Mouse (Mus musculus): ENCODE data around the gene Haus7. TPM values are rescaled to one million over a fixed set of nuclear protein-coding genes. Genes with fewer than 3 reads are reported as not detected.
"Not testable (repeated sequence)": the region's sequence is repeated elsewhere in the genome, so short reads cannot be mapped to it uniquely, and the experiment has no call there.

Haus7 gene
- polyA plus RNA-seq, 1 experiment from 2014 or later, result 91.4 TPM

DNA sequence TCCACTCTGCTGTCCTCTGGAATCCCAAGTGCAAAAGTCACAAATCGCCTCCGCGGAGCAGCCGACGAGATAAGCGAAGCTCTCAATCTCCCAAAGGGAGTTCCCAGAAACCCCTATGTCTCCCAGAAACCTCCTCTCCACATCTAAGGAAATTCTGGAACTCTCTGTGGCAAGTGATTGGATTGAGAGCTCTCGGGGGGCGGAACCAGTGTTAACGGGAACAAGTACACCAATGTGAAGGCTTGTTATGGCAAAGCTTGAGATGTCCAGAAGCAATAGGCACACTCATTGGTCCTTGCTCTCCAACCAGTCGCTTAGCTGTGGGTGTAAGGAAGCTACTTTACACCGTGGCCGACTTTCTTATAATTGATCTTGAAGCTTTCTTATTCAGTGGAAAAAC, 57.2 kb downstream of the Haus7 start:
- no peak for DNase-seq (ENCODE audit: low spot score)
- Histone ChIP-seq H3K4me3 (ENCODE audit: low read depth, low read length) (no peak overlapping the region), H3K4me1 (ENCODE audit: control insufficient read depth, insufficient read depth, low read length) (no peaks in the 10 kb centered on the region), H3K27ac (replicated peaks; ENCODE audit: low read depth, low read length) (no peak overlapping the region), H3K4me2 (ENCODE audit: low read depth, low read length) (no peak overlapping the region), H3K27me3 (ENCODE audit: control insufficient read depth, insufficient read depth, low read length) (no peaks in the 10 kb centered on the region), H3K36me3 (replicated peaks; ENCODE audit: control insufficient read depth, insufficient read depth, low read depth, low read length) (no peaks in the 10 kb centered on the region), H3K9me3 (replicated peaks; ENCODE audit: control insufficient read depth, low read length) (no peaks in the 10 kb centered on the region), H3K9ac (replicated peaks; ENCODE audit: low read length) (no peak overlapping the region)
- ATAC-seq (replicated peaks; ENCODE audit: insufficient number of reproducible peaks, low FRiP score, low TSS enrichment, low read depth), result no peak
- 93% methylated on average over 12 of the region's 12 CpGs for WGBS

- Histone ChIP-seq H3K4me2 (ENCODE audit: low read depth, low read length) (no peak overlapping the region), H3K4me3 (ENCODE audit: low read depth, low read length) (no peak overlapping the region), H3K9me3 (replicated peaks; ENCODE audit: control insufficient read depth, low read length) (no peaks in the 10 kb centered on the region), H3K36me3 (replicated peaks; ENCODE audit: control insufficient read depth, insufficient read depth, low read depth, low read length) (no peaks in the 10 kb centered on the region), H3K4me1 (ENCODE audit: control insufficient read depth, insufficient read depth, low read length) (no peaks in the 10 kb centered on the region), H3K9ac (replicated peaks; ENCODE audit: low read length) (no peak overlapping the region), H3K27ac (replicated peaks; ENCODE audit: low read depth, low read length) (no peak overlapping the region), H3K27me3 (ENCODE audit: control insufficient read depth, insufficient read depth, low read length) (no peaks in the 10 kb centered on the region)
- ATAC-seq (replicated peaks; ENCODE audit: insufficient number of reproducible peaks, low FRiP score, low TSS enrichment, low read depth) (no peak), DNase-seq (ENCODE audit: low spot score) (no peak)
- 90% methylated on average over 20 of the region's 20 CpGs for whole genome bisulfite sequencing
These were observed 57.9 kb downstream of the Haus7 start for GRCm38 (mm10) chrX:73400951-73401350.

- not testable (repeated sequence) for DNase-seq (ENCODE audit: low spot score); H3K9ac ChIP-seq (replicated peaks; ENCODE audit: low read length); H3K27me3 ChIP-seq (ENCODE audit: control insufficient read depth, insufficient read depth, low read length); H3K9me3 ChIP-seq (replicated peaks; ENCODE audit: control insufficient read depth, low read length); H3K4me1 ChIP-seq (ENCODE audit: control insufficient read depth, insufficient read depth, low read length); H3K36me3 ChIP-seq (replicated peaks; ENCODE audit: control insufficient read depth, insufficient read depth, low read depth, low read length); ATAC-seq (replicated peaks; ENCODE audit: insufficient number of reproducible peaks, low FRiP score, low TSS enrichment, low read depth); H3K27ac ChIP-seq (replicated peaks; ENCODE audit: low read depth, low read length); H3K4me2 ChIP-seq (ENCODE audit: low read depth, low read length); H3K4me3 ChIP-seq (ENCODE audit: low read depth, low read length)
- 78% methylated on average over 1 of the region's 2 CpGs for WGBS
These were observed 60.2 kb downstream of the Haus7 start, which contains the start of gene Gm18336 for GRCm38 (mm10) chrX:73398636-73399035. Gene Gm18336, minus strand, starts transcription at chrX:73398736.

- no peaks in the 10 kb centered on the region for H3K4me1 ChIP-seq (ENCODE audit: control insufficient read depth, insufficient read depth, low read length)
- H3K9me3 ChIP-seq (replicated peaks; ENCODE audit: control insufficient read depth, low read length), result no peaks in the 10 kb centered on the region
- no peak overlapping the region for H3K9ac ChIP-seq (replicated peaks; ENCODE audit: low read length)
- H3K4me3 ChIP-seq (ENCODE audit: low read depth, low read length), result no peak overlapping the region
- H3K27me3 ChIP-seq (ENCODE audit: control insufficient read depth, insufficient read depth, low read length), result no peaks in the 10 kb centered on the region
- no peak for ATAC-seq (replicated peaks; ENCODE audit: insufficient number of reproducible peaks, low FRiP score, low TSS enrichment, low read depth)
- 88% methylated on average over 1 of the region's 1 CpGs for WGBS
- no peak overlapping the region for H3K4me2 ChIP-seq (ENCODE audit: low read depth, low read length)
- no peak overlapping the region for H3K27ac ChIP-seq (replicated peaks; ENCODE audit: low read depth, low read length)
- DNase-seq (ENCODE audit: low spot score), result no peak
- H3K36me3 ChIP-seq (replicated peaks; ENCODE audit: control insufficient read depth, insufficient read depth, low read depth, low read length), result no peaks in the 10 kb centered on the region
These were observed 62.4 kb downstream of the Haus7 start for GRCm38 (mm10) chrX:73396446-73396845.

- no peak for DNase-seq (ENCODE audit: low spot score)
- Histone ChIP-seq H3K27me3 (ENCODE audit: control insufficient read depth, insufficient read depth, low read length) (no peaks in the 10 kb centered on the region), H3K9me3 (replicated peaks; ENCODE audit: control insufficient read depth, low read length) (no peaks in the 10 kb centered on the region), H3K36me3 (replicated peaks; ENCODE audit: control insufficient read depth, insufficient read depth, low read depth, low read length) (no peaks in the 10 kb centered on the region), H3K4me1 (ENCODE audit: control insufficient read depth, insufficient read depth, low read length) (no peaks in the 10 kb centered on the region), H3K4me3 (ENCODE audit: low read depth, low read length) (no peak overlapping the region), H3K4me2 (ENCODE audit: low read depth, low read length) (no peak overlapping the region), H3K9ac (replicated peaks; ENCODE audit: low read length) (no peak overlapping the region), H3K27ac (replicated peaks; ENCODE audit: low read depth, low read length) (no peak overlapping the region)
- ATAC-seq (replicated peaks; ENCODE audit: insufficient number of reproducible peaks, low FRiP score, low TSS enrichment, low read depth), result no peak
- WGBS, result 80% methylated on average over 4 of the region's 4 CpGs
These were observed 67.4 kb downstream of the Haus7 start for GRCm38 (mm10) chrX:73391481-73391880.

Other genes starting within 250 kb of the Haus7 start
- 1.1 TPM in 1 of 2 replicates, not detected in the other for gene Xlr4b, start 244.7 kb downstream of the Haus7 start, polyA plus RNA-seq (2014; fragmentation: Nextera tagmentation; extraction: Ambion mirVana)
- gene F8a, start 230.8 kb downstream of the Haus7 start, polyA plus RNA-seq (2014; fragmentation: Nextera tagmentation; extraction: Ambion mirVana), result 8.6 and 9.4 TPM in 2 replicates
- not detected in 2 replicates for gene Xlr4c, start 215.9 kb downstream of the Haus7 start, polyA plus RNA-seq (2014; fragmentation: Nextera tagmentation; extraction: Ambion mirVana)
- 0.55 TPM in 1 of 2 replicates, not detected in the other for gene Xlr3c, start 193.7 kb downstream of the Haus7 start, polyA plus RNA-seq (2014; fragmentation: Nextera tagmentation; extraction: Ambion mirVana)
- gene Xlr5a, start 166.1 kb downstream of the Haus7 start, polyA plus RNA-seq (2014; fragmentation: Nextera tagmentation; extraction: Ambion mirVana), result not detected in 2 replicates
- gene Xlr5c, start 166.1 kb downstream of the Haus7 start, polyA plus RNA-seq (2014; fragmentation: Nextera tagmentation; extraction: Ambion mirVana), result not detected in 2 replicates
- not detected in 2 replicates for gene Gm45015, start 122.2 kb downstream of the Haus7 start, polyA plus RNA-seq (2014; fragmentation: Nextera tagmentation; extraction: Ambion mirVana)
- gene Zfp275, start 116.4 kb downstream of the Haus7 start, polyA plus RNA-seq (2014; fragmentation: Nextera tagmentation; extraction: Ambion mirVana), result 20.2 and 20.3 TPM in 2 replicates
- gene Gm18336, start 60.3 kb downstream of the Haus7 start, polyA plus RNA-seq (2014; fragmentation: Nextera tagmentation; extraction: Ambion mirVana), result not detected in 2 replicates
- 0.07 and 0.25 TPM in 2 replicates for gene Zfp92, start 47.9 kb downstream of the Haus7 start, polyA plus RNA-seq (2014; fragmentation: Nextera tagmentation; extraction: Ambion mirVana)
- gene Trex2, start 23.7 kb downstream of the Haus7 start, polyA plus RNA-seq (2014; fragmentation: Nextera tagmentation; extraction: Ambion mirVana), result not detected in 2 replicates
- 32.0 and 36.4 TPM in 2 replicates for gene Bgn, start 24.6 kb upstream of the Haus7 start, polyA plus RNA-seq (2014; fragmentation: Nextera tagmentation; extraction: Ambion mirVana)
- 0.38 and 0.48 TPM in 2 replicates for gene Atp2b3, start 44.0 kb upstream of the Haus7 start, polyA plus RNA-seq (2014; fragmentation: Nextera tagmentation; extraction: Ambion mirVana)
- gene Dusp9, start 180.4 kb upstream of the Haus7 start, polyA plus RNA-seq (2014; fragmentation: Nextera tagmentation; extraction: Ambion mirVana), result 11.3 and 11.9 TPM in 2 replicates
- gene Pnck, start 201.1 kb upstream of the Haus7 start, polyA plus RNA-seq (2014; fragmentation: Nextera tagmentation; extraction: Ambion mirVana), result 9.5 and 11.7 TPM in 2 replicates
- gene Slc6a8, start 214.1 kb upstream of the Haus7 start, polyA plus RNA-seq (2014; fragmentation: Nextera tagmentation; extraction: Ambion mirVana), result 6.1 TPM in 2 replicates

All from embryonic facial prominence, embryonic 11.5 days (tissue).